Mouse (Mus musculus): ENCODE results near the gene Myo7a.

DNA sequence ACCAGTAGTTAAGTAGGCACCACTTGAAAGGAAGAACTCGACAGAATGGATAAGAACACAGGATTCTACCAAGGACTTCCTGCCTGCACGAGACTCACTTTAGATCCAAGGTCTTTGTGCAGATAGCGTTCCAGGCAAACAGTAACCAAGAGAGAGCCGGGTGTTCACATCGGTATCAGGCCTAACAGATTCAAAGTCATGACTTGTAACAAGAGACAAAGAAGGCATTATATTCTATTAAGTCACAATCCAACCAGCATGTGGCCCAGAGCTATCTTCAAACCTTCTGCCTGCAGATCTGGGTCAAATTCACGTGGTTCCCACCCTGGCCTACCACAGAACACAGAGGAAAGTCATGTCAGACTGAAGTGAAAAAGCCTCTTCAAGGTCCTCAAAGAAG lies 4.7 kb downstream of the Myo7a start:
- TF ChIP-seq ZNF384 (IDR thresholded peaks at IDR 0.05; ENCODE audit: low read depth, low read length): no peak
- TF ChIP-seq PAX5 (IDR thresholded peaks at IDR 0.05; ENCODE audit: low read length): no peak
- TF ChIP-seq CTCF (conservative IDR thresholded peaks at IDR 0.05 in 1 of 2, IDR thresholded peaks at IDR 0.05 in 1 of 2; ENCODE audit: low read depth in 2 of 2, low read length in 2 of 2): no peak
- TF ChIP-seq ZC3H11A (IDR thresholded peaks at IDR 0.05; ENCODE audit: low read depth, low read length): no peak
- TF ChIP-seq MEF2A (IDR thresholded peaks at IDR 0.05; ENCODE audit: borderline replicate concordance, low read depth, low read length): no peak

Measured in CH12.LX (cell line).